Mouse (Mus musculus) CD4-positive, CD25-positive, alpha-beta regulatory T cell, adult 4 months (primary cell): ENCODE data around the gene Kcnc1. TPM values are rescaled to one million over a fixed set of nuclear protein-coding genes. Genes with fewer than 3 reads are reported as not detected.

Experiments
- ATAC-seq: one replicate; pipeline ENCODE4 v1.8.0; 2017
- polyA plus RNA-seq, 2 experiments: library from polyadenylated mRNA; unstranded; fragments of 100-300 nt; shearing (Covaris generic); gene quantifications; one replicate each; pipeline ENCODE4 v1.2.1; 2017

Gene Kcnc1
- under 1 TPM in 1 of 2 experiments, not detected in 1; 0.05 TPM for polyA plus RNA-seq

DNA sequence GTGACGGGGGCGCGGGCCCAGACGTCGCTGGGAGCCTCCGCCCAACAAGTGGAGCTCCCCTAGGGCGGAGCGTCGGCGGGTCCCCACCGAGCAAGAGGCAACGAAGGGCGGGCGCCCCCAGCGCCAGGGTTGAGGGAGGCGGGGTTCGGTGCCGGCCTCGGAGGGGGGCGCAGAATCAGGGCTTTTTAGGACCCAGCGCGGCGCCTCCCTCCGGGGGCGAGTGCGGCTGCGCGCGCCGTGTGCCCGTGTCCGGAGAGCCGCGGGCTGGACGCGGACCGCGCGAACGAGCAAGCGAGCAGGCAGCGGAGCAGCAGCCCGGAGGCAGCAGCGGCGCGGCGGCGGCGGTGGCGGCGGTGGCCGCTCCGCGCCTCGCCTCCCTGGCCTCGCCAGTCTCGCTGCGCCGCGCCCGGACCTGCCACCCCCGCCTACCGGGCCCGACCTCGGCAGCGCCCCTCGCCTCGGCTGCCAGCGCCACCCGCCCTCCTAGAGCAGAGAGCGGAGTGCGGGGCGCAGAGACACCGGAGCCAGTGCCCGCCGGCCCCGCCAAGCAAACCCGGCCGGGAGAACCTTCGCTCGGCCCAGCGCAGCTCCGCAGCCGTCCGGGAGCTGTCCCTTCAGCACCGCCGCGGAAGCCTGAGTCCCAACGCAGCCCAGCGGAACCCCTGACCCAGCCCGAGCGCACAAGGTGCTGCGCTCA, at the start of gene Kcnc1:
Gene Kcnc1 (plus strand): TSS at position 267 of the 697 bp plus-strand sequence.
- ATAC-seq, result peak; percentile 39

DNA sequence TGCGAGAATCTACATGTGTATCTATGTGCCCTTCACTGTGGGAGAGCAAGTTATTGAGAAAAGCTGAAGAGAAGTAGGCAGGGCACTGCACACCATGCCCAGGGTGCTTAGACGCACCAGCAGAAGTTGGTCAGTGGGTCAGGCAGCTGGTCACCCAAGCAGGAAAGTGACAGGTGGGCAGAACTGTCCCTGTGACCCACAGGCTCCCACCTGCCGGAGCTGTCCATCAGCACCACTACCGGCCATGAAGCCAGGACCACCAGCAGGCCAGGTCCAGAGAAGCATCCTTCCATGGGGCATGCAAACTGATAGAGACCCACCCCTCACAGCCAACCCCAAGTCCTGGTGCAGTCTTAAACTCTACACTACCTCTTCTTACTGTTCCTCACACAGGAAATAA, 48.6 kb upstream of the Kcnc1 start:
- ATAC-seq, result no peak

DNA sequence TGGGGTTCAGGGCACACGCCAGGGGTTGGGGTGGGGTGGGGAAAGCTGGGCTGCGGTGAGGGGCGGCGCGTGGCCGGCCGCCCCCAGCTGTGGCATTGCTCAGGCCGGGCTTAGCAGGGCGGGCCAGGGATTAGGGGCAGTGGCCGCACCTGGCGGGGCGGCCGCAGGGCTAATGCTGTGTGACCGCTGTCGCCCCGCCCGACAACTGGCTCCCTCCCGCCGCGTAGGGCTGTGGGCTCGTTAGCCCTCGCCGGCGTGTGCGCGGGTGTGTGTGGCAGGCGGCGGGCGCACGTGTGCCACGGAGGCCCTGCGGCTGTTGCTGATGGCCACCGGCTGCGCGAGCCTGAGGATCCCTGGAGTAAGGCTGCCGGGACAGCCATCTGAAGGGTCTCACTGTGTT, 47.5 kb upstream of the Kcnc1 start:
- ATAC-seq, result no peak

DNA sequence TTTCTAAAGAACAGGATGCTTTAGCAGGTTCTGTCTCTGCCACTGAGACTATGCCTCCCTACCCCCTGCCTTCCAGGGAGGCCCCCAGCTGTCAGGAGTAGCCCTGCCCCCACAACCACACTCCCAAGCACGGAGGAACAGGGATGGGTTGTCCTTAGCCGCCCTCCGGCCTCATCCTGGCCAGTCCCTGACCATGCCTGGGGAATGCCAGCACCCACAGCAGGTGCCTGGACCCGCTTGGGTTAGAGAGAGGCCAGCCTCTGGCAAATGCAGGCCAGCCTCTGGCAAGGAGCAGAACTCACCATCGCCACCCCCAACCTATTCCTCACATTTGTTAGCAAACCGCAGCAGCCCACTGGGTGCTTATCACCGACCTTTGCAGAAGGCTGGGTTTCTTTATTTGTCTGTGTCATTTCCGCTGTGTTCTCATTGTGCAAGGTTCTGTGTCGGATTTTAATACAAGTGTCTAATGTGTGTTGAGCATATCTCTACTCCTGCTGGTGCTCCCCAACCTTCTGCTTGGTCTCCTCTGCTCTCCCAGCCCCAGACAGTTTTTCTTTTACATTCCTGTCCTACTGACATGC, 46.1 kb upstream of the Kcnc1 start:
- ATAC-seq, result no peak

DNA sequence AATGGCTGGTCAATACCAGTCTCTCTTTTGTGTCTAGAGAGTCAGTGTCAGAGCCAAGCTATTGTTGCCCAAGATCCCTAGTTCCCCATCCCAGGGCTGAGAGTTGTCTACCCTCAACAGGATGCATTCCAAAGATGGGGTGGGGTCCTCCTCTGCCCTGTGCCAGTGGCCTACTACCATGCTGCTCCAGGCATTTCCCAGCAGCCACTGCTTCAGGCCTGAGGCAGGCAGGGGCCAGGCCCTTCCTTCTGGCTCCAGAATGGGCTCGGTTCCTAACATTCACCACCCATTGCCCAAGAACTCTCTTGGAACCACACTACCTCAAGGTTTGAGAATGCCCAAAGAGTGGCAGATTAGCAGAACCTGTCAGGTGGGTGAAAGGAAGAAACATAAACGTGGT, 43.5 kb upstream of the Kcnc1 start:
- no peak for ATAC-seq

DNA sequence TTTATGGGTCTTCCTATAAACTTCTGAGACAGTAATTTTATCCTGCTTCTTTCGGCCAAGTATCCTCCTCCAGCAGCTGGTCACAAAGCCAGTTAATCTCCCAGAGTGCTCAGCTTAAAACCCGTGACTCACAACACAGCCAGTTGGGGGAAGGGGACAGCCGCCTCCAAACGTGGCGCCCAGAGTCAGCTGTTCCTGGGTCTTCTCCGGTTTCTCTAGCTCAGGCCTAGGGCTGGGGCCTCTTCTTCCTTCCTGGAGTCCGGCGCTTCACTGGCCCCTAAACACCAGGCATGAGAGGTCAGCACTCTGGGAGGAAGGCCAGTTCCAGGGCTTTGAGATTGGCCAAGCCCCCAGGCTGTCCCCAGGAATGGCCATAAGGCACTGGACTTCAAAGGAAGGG, 43.1 kb upstream of the Kcnc1 start:
- no peak for ATAC-seq

DNA sequence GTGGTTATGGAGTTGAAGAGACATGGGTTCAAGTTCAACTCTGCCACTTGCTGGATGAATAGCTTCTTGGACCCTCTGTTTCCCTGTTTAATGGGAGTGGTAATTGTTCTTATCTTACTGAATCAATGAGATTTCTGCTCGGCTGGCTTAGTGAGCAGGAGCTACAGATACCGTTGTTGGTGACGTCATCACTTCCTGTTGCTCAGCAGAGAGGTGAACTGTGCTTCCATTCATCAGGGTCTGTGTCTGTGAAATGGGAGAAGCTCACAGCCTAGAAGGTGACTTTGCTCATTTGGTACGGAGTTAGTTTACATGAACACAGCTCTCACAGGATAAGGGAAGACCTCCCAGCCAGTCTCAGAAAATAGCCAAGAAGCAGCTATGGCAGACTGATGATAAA, 42.4 kb upstream of the Kcnc1 start:
- no peak for ATAC-seq

DNA sequence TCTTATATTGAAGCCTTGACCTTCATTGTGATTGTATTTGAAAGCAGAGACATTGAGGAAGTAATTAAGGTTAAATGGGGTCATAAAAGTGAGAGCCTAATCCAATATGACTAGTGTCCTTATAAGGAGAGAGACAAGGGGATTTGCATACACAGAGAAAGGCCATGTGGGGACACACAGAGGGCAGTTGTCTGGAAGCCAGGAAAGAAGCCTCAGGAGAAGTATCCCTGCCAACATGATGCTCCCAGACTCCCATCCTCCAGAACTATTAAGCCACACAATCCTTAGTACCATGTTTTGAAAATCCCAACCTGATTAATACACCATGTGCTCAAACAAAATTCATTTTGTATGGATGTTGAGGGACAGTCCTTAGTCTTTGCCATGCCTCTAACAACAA, 34.5 kb upstream of the Kcnc1 start:
- ATAC-seq, result no peak

DNA sequence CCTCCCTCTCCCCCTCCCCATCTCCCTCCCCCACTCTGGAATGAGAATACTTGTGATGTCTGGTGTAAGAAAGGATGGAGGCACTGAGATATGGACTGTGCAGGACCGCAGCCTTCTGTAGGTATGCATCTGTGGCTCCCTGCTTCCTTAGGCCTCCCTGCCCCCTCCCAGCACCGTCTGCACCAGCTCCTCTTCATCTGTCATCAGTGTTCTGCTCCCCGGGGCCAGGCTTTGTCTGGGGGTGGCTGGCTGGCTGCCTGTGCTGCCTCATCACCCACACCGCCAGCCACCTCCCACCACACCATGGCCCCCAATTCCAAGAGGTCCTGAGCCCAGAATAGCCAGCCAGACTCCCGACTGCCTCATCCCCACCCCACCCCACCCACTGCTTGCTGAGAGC, 32.1 kb upstream of the Kcnc1 start:
- ATAC-seq, result no peak

DNA sequence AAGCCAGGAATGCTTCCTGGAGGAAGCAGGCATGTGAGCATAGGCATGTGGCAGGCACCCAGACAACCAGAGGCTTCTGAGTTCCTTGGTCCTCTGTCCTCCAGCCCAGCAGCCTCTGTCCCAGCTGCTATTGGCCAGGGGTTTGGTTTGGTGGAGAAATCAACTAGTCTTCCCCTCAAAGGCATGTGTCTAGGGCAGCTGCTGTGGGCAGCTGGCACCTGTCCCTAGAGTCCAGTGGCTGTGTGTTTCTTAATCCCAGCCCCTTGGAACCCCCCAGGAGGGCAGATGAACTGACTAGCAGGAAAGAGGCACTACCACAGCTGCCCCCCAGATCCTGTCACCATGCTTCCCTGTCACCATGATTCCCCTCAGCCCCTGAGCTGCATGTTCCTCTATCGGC, 30.5 kb upstream of the Kcnc1 start:
- no peak for ATAC-seq

DNA sequence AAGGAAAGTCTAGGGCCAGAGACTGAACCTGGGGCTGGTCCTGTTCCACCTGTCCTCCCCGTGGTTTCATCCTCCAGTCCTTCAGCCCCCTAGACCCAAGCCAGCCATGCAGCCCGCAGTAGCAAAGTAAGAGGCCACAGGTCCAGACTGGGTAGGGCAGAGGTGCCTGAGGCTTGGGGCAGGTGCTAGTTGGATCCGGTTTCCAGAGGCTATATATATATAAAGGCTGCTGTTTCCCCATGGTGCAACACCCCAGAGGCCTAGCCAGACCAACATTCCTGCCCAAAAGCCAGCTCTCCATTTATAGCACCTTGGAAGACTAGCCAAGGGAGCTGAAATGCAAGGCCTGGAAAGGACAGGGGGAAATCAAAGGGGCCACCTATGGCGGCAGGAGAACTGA, 25.2 kb upstream of the Kcnc1 start:
- ATAC-seq, result no peak

DNA sequence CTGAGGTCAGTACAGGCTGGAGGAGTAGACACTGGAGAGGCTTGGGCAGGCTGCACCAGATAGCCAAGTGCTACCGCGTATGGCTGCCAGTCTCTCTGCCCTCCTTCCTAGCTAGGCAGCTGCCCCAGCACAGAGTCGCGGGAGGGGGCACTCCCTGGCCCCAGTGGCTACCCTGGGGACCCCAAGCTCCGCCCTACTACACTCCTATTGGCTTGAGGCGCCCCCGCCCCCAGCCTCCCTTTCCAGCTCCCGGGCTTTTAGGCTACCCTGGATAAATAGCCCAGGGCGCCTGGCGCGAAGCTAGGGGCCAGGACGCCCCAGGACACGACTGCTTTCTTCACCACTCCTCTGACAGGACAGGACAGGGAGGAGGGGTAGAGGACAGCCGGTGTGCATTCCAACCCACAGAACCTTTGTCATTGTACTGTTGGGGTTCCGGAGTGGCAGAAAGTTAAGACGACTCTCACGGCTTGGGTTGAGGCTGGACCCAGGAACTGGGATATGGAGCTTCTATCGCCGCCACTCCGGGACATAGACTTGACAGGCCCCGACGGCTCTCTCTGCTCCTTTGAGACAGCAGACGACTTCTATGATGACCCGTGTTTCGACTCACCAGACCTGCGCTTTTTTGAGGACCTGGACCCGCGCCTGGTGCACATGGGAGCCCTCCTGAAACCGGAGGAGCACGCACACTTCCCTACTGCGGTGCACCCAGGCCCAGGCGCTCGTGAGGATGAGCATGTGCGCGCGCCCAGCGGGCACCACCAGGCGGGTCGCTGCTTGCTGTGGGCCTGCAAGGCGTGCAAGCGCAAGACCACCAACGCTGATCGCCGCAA, 19.9 kb upstream of the Kcnc1 start, which contains the start of gene Myod1:
Gene Myod1 (plus strand): TSS at position 303 of the 836 bp plus-strand sequence.
- ATAC-seq, result no peak

DNA sequence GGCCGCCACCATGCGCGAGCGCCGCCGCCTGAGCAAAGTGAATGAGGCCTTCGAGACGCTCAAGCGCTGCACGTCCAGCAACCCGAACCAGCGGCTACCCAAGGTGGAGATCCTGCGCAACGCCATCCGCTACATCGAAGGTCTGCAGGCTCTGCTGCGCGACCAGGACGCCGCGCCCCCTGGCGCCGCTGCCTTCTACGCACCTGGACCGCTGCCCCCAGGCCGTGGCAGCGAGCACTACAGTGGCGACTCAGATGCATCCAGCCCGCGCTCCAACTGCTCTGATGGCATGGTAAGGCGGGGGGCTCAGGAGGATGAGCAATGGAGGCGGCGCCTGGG, 19.3 kb upstream of the Kcnc1 start:
- no peak for ATAC-seq

DNA sequence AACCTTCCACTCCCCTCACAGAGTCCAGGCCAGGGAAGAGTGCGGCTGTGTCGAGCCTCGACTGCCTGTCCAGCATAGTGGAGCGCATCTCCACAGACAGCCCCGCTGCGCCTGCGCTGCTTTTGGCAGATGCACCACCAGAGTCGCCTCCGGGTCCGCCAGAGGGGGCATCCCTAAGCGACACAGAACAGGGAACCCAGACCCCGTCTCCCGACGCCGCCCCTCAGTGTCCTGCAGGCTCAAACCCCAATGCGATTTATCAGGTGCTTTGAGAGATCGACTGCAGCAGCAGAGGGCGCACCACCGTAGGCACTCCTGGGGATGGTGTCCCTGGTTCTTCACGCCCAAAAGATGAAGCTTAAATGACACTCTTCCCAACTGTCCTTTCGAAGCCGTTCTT, 18.2 kb upstream of the Kcnc1 start:
- no peak for ATAC-seq

DNA sequence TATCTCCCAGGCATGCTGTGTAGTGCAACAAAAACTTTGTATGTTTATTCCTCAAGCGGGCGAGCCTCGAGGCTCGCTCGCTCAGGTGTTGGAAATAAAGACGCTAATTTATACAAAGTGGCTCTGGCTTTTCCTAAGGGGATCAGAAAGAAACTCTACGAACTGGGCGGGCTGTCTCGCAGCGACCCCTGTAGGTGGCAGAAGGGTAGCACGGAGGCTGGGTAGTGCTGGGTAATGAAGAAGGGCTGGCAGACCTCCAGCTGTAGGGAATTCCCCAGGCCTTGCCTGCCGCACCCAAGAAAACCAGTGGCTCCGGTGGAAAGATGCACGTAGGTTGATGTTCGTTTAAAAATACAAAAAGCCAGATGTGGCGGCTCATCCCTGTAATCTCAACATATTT, 17.3 kb upstream of the Kcnc1 start:
- ATAC-seq, result peak; percentile 95

DNA sequence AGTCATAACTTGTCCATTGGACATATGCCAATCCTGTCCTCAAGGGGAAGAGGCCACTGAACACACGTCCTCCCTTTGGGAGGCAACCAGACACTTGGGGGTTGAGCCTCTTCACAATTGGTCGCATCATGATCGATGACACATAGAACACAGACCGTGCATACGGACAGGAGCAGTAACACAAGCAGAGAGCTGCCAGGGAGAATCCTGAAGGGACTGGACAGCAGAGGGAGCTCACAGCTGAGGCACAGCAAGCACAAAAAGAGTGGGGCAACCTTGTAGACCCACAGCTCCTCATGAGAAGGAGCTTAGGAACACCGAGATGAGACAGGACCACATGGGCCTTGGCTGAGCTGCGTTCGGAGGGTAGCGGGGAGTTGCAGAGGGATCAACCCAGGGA, 15.7 kb upstream of the Kcnc1 start:
- ATAC-seq, result no peak

DNA sequence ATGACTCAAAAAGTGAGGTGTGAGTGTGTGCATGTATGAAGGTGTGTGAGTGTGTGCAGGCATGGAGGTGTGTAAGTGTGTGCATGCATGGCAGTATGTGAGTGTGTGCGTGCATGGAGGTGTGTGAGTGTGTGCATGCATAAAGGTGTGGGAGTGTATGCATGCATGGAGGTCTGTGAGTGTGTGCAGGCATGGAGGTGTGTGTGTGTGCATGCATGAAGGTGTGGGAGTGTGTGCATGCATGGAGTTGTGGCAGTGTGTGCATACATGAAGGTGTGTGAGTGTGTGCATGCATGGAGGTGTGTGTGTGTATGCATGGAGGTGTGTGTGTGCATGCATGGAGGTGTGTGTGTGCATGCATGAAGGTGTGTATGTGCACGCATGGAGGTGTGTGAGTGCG, 8.9 kb upstream of the Kcnc1 start:
- no peak for ATAC-seq

DNA sequence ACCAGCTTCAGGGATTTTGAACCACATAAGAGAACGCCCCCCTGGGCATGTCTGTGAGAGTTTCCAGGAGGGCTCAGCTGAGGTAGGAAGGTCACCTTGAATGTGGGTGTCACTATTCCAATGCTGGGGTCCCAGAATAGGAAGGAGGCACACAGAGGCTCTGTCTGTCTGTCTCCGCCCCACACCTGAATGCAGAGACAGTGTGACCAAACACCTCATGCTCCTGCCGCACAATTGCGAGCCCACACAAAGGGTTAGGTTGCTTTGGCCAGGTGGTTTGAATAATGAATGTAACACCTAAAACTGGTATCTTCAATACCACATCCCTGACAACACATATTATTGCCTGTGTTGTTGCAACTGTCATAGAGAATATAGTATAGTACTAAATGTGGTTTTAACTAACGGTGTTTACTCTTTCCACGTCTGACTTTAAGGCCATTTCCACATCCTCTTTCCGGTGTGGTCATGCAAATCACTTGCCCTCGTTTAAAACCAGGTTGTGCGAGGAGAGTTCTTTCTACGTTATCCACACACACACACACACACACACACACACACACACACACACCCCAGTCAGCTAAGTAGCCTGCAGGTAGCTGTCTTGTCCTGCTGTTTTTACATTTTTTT, 6.7 kb upstream of the Kcnc1 start:
- peak; percentile 80 for ATAC-seq

DNA sequence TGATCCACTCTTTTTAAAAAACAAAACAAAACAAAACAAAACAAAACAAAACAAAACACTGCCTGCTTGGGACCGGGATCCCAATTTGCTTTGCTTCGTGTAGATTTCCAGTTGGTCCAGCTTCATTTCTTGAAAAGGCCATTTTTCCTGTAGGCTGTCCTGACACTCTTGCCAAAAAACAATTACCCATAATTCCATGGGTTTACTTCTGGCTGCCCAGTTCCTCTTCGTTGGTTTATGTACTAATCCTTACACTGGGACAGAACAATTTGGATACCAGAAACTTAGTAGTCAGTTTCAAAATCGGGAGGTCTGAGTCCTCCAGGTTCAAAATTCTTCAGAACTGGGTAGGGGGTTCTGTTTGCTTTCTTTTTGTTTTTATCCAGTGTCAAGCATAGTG, 6.1 kb upstream of the Kcnc1 start:
- ATAC-seq, result no peak

DNA sequence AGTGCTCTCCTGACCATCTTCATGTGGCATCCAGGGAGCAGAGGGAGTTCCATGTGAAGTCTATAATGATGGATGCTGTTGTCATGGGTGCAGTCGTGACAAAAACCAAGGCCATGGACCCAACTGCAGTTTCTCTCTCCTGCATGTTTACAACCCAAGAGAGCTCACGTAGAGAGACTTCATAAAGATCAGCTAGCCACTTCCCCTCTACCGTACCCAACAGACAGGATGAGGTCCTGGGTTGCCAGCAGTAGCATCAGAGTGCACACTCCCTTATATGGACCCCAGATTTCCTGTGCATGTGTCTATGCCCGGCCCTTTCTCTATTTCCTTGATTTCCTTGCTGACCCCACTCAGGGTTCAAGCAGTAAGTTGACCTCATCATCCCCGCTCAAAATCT, 4.6 kb upstream of the Kcnc1 start:
- peak; percentile 79 for ATAC-seq

DNA sequence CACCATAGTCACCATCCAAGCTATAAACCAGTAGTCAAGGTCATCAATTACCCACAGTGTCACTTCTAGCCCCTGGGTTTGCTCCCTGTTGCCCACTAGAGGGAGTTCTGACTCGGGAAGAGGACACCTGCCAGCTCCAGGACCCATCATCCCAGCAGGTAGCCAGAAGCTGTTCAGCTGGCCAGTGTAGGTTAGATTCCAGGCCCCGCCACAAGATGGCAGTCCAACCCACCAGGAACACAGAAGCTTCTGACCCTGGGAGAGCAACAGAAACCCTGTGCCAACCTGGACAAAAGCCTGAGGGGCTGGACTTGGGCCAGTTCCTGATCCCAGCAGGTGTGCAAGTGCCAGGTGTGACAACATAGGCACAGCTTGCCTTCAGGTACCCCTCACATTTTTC, 3.2 kb upstream of the Kcnc1 start:
- ATAC-seq, result no peak

DNA sequence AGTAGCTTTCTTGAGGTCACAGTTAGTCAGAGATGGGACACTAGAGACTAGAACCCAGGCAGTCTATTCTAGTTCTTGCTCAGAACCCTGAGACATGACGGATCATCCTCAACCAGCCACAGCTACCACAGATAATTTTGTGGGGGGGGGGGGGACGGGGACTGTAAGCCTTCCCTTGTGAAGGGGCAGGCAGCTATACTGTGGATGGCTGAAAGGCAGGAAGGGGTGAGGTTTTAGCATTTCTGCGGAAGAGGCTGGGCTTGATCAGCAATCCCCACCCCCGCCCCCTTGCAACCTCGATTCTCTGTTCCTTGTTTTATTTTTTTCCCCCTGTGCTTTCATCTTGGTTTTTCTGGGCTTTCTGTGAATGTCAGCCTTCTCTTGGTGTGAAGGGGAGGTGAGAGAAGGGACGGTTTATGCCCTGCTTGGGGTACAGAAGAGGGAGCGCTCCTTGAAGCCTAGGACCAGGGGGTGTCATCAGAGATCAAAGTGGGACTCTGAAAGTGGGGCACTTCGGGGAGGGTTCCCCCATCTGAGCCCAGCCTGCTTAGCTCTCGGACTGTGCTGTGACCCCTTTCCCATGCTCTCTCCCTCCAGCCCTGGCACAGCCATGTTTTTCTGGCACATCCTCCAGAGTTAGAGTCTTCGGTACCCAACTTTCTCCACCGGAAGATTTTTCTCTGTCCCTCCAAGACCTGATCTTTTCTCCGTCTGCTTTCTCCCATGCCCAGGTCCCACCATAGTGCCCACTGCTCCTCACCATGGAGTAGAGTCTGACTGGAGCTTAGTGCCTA, 2.4 kb upstream of the Kcnc1 start:
- no peak for ATAC-seq

DNA sequence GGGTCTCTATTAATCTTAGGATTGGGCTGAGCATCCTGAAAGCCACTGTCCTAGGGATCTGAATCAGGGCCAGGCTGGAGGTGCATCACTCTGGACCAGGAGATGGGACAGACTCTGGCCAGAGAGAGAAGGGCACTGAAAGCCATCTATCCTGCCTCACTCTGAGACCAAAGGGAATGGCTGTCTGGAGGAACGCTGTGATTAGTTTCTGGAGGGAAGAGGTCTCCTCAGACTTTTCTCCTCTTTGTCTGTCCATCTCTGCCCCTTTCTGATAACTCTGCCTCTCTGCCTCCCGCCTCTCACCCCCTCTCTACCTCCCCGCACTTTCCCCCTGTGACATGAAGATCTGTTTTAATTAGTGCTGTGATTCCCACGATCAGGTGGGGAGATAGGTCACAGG, 1.4 kb upstream of the Kcnc1 start:
- ATAC-seq, result no peak
